Mouse (Mus musculus): Measurements from ENCODE around the gene Olfr15. TPM values are rescaled to one million over a fixed set of nuclear protein-coding genes. Genes with fewer than 3 reads are reported as not detected.
"Not testable (repeated sequence)": the region's sequence is repeated elsewhere in the genome, so short reads cannot be mapped to it uniquely, and the experiment has no call there.

Olfr15 gene
- polyA plus RNA-seq, 1 experiment from 2014 or later = not detected

DNA sequence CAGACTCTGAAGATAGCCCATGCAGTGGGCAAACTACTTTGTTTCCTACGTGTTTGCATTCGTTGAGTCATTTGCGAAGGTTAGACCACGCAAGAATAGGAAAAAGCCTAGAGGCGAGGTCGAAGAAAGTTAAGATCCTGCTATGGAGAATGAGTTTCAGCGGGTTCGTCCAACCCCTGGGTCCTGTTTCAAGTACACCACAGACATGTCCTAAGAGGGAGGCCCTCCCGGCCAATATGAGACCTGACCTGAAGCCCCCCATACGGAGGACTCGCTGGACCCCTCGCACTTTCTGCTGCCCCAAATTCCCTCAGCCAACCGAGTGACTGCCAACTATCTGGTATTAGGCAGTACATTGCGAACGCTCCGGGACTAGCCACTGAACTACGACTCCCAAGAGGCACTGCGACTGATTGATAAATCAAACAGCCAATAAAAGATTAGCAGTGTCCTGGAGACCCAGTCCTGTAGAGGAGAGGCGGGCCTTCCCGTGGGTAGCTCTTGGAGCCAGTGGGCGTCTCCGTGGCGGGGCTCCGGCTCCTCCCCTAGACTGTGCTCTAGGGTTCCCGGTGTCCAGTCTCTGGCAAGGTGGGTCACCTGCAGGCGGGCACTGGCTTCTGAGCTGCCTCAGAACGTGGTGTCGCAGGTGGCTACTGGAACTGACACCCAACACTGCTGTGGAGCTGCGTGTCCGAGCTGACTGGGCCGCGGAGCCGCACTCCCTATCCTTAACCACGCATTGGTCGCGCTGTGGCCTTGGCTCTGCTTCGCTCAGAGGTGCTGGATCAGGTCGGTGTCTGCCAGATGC is 16.2 kb downstream of the Olfr15 start, which contains the start of gene Zfp174:
Zfp174 (plus strand) TSS at position 558 of the 808 bp plus-strand sequence.
- Histone ChIP-seq H3K9ac (peak within 1 kb of the TSS; percentile 76), H3K27ac (replicated peaks) (no peak within 1 kb of the TSS; the same call in 1 of the 2 replicates), H3K36me3 (no peaks in the 10 kb centered on the region), H3K4me3 (peak within 1 kb of the TSS; percentile 66), H3K27me3 (no peaks in the 10 kb centered on the region), H3K4me1 (replicated peaks) (peaks cover 17% of the 10 kb centered on the region), H3K9me3 (no peaks in the 10 kb centered on the region), H3K4me2 (peak within 1 kb of the TSS; percentile 60)
- 2% methylated on average over 38 of the region's 38 CpGs for WGBS
- ATAC-seq (ENCODE audit: low read depth) = peak; percentile 99

DNA sequence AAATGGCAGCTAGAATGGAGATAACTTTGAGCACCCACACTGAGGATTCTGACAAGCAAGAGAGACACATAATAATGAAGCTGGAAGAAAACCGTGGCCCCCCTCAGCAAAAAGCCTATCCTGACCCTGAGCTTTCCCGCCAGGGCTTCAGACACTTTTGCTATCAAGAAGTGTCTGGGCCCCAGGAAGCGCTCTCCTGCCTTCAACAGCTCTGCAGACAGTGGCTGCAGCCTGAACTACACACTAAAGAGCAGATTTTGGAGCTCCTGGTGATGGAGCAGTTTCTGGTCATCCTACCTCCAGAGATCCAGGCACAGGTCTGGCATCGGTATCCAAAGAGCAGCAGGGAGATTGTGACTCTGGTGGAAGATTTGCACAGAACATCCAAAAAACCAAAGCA is 17.2 kb downstream of the Olfr15 start:
- no peaks in the 10 kb centered on the region for H3K9me3 ChIP-seq
- H3K27me3 ChIP-seq = no peaks in the 10 kb centered on the region
- no peaks in the 10 kb centered on the region for H3K36me3 ChIP-seq
- 66% methylated on average over 4 of the region's 4 CpGs for whole genome bisulfite sequencing
- peak overlapping the region; percentile 66 for H3K4me3 ChIP-seq
- H3K9ac ChIP-seq = peak overlapping the region; percentile 76
- peaks cover 17% of the 10 kb centered on the region for H3K4me1 ChIP-seq (replicated peaks)
- no peak overlapping the region for H3K27ac ChIP-seq (replicated peaks)
- ATAC-seq (ENCODE audit: low read depth) = no peak
- peak overlapping the region; percentile 60 for H3K4me2 ChIP-seq

GRCm38 (mm10) chr16:3848416-3848815 is 17.7 kb downstream of the Olfr15 start:
- Histone ChIP-seq H3K4me3 (no peak overlapping the region), H3K36me3 (no peaks in the 10 kb centered on the region), H3K9ac (no peak overlapping the region), H3K27me3 (no peaks in the 10 kb centered on the region), H3K4me1 (replicated peaks) (peaks cover 17% of the 10 kb centered on the region), H3K4me2 (no peak overlapping the region; the same call in 1 of the 2 replicates), H3K27ac (replicated peaks) (no peak overlapping the region), H3K9me3 (no peaks in the 10 kb centered on the region)
- WGBS = 75% methylated on average over 3 of the region's 3 CpGs
- no peak for ATAC-seq (ENCODE audit: low read depth)

GRCm38 (mm10) chr16:3851301-3851700 is 20.6 kb downstream of the Olfr15 start:
- not testable (repeated sequence) for H3K9ac ChIP-seq; ATAC-seq (ENCODE audit: low read depth); H3K27me3 ChIP-seq; H3K9me3 ChIP-seq; H3K4me2 ChIP-seq; H3K36me3 ChIP-seq; H3K27ac ChIP-seq (replicated peaks); H3K4me3 ChIP-seq
- H3K4me1 ChIP-seq (replicated peaks) = peaks cover 17% of the 10 kb centered on the region
- 89% methylated on average over 13 of the region's 13 CpGs for whole genome bisulfite sequencing

- ATAC-seq (ENCODE audit: low read depth) = no peak
- Histone ChIP-seq H3K4me2 (no peak overlapping the region), H3K27me3 (no peaks in the 10 kb centered on the region), H3K9me3 (no peaks in the 10 kb centered on the region), H3K36me3 (0 out of 2 replicates have a peak, but pooled peaks cover 5% of the 10 kb centered on the region), H3K9ac (no peak overlapping the region), H3K27ac (replicated peaks) (no peak overlapping the region), H3K4me1 (replicated peaks) (peaks cover 12% of the 10 kb centered on the region), H3K4me3 (no peak overlapping the region)
- 42% methylated on average over 12 of the region's 12 CpGs for WGBS
These were observed 21.9 kb downstream of the Olfr15 start for GRCm38 (mm10) chr16:3852586-3852985.

GRCm38 (mm10) chr16:3854437-3855182 is 23.9 kb downstream of the Olfr15 start:
- H3K27me3 ChIP-seq = no peaks in the 10 kb centered on the region
- H3K4me3 ChIP-seq = no peak overlapping the region
- 0 out of 2 replicates have a peak, but pooled peaks cover 5% of the 10 kb centered on the region for H3K36me3 ChIP-seq
- no peaks in the 10 kb centered on the region; the same call in 1 of the 2 replicates for H3K4me1 ChIP-seq (replicated peaks)
- WGBS = 71% methylated on average over 11 of the region's 11 CpGs
- H3K27ac ChIP-seq (replicated peaks) = no peak overlapping the region
- H3K4me2 ChIP-seq = no peak overlapping the region
- no peaks in the 10 kb centered on the region for H3K9me3 ChIP-seq
- no peak overlapping the region for H3K9ac ChIP-seq
- ATAC-seq (ENCODE audit: low read depth) = no peak

- ATAC-seq (ENCODE audit: low read depth) = no peak
- Histone ChIP-seq H3K4me1 (replicated peaks) (no peaks in the 10 kb centered on the region), H3K9me3 (no peaks in the 10 kb centered on the region), H3K9ac (no peak overlapping the region), H3K4me2 (no peak overlapping the region), H3K4me3 (no peak overlapping the region), H3K27ac (replicated peaks) (no peak overlapping the region), H3K36me3 (peaks cover 8% of the 10 kb centered on the region), H3K27me3 (no peaks in the 10 kb centered on the region)
- WGBS = 97% methylated on average over 1 of the region's 1 CpGs
These were observed 25.1 kb downstream of the Olfr15 start for GRCm38 (mm10) chr16:3855776-3856175.

- Histone ChIP-seq H3K9ac (no peak overlapping the region), H3K36me3 (peaks cover 31% of the 10 kb centered on the region), H3K27ac (replicated peaks) (no peak overlapping the region), H3K4me2 (no peak overlapping the region), H3K27me3 (no peaks in the 10 kb centered on the region), H3K9me3 (no peaks in the 10 kb centered on the region), H3K4me1 (replicated peaks) (no peaks in the 10 kb centered on the region), H3K4me3 (no peak overlapping the region)
- 94% methylated on average over 4 of the region's 4 CpGs for WGBS
- ATAC-seq (ENCODE audit: low read depth) = no peak
These were observed 28.6 kb downstream of the Olfr15 start for GRCm38 (mm10) chr16:3859254-3859653.

- peak; percentile 16; the same call in 1 of the 2 replicates for ATAC-seq (ENCODE audit: low read depth)
- 0 out of 2 replicates have a peak overlapping the region, but pooled peaks have one; percentile 30 for H3K27ac ChIP-seq (replicated peaks)
- H3K9me3 ChIP-seq = no peaks in the 10 kb centered on the region
- no peaks in the 10 kb centered on the region for H3K27me3 ChIP-seq
- H3K4me3 ChIP-seq = peak overlapping the region; percentile 56
- H3K4me1 ChIP-seq (replicated peaks) = peaks cover 22% of the 10 kb centered on the region
- peak overlapping the region; percentile 91 for H3K4me2 ChIP-seq
- peaks cover 29% of the 10 kb centered on the region for H3K36me3 ChIP-seq
- WGBS = 1% methylated on average over 16 of the region's 16 CpGs
- H3K9ac ChIP-seq = peak overlapping the region; percentile 76
These were observed 41.1 kb downstream of the Olfr15 start for GRCm38 (mm10) chr16:3871815-3872214.

GRCm38 (mm10) chr16:3872216-3873047 is 41.8 kb downstream of the Olfr15 start, which contains the start of gene Naa60:
Gene Naa60 (plus strand): TSS chr16:3872375.
- Histone ChIP-seq H3K4me2 (peak within 1 kb of the TSS; percentile 91), H3K4me3 (peak within 1 kb of the TSS; percentile 56), H3K4me1 (replicated peaks) (peaks cover 22% of the 10 kb centered on the region), H3K9ac (peak within 1 kb of the TSS; percentile 76), H3K36me3 (peaks cover 31% of the 10 kb centered on the region), H3K27me3 (no peaks in the 10 kb centered on the region), H3K9me3 (no peaks in the 10 kb centered on the region), H3K27ac (replicated peaks) (peak within 1 kb of the TSS; percentile 57)
- 4% methylated on average over 47 of the region's 47 CpGs for WGBS
- peak; percentile 97 for ATAC-seq (ENCODE audit: low read depth)

DNA sequence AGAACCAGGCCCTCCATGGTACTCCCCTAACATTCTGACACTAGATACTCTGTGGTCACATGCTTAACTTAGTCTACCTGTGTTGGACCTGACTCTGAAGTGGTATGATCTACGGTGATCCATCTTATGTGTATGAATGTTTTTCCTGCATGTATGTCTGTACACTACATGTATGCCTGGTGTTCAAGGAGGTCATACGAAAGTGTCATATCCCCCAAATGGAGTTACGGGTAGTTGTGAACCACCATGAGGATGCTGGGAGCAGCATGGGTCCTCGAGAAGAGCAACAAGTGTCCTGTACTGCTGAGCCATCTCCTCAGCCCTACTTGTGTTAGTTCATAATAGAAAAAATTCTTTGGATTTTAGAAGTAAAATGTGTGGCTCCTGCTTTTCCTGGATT is 45.7 kb downstream of the Olfr15 start:
- Histone ChIP-seq H3K27me3 (no peaks in the 10 kb centered on the region), H3K9me3 (no peaks in the 10 kb centered on the region), H3K27ac (replicated peaks) (no peak overlapping the region), H3K4me2 (no peak overlapping the region), H3K4me3 (no peak overlapping the region), H3K36me3 (peaks cover 34% of the 10 kb centered on the region), H3K4me1 (replicated peaks) (peaks cover 19% of the 10 kb centered on the region), H3K9ac (no peak overlapping the region)
- no peak for ATAC-seq (ENCODE audit: low read depth)
- 93% methylated on average over 4 of the region's 4 CpGs for WGBS
